Mouse (Mus musculus) stomach, postnatal 0 days (tissue): ENCODE measurements at regions not wholly inside any gene's neighbourhood (a gene's known extent, or its start where the extent isn't known, plus 50 kb on each side); places are given as distances from the start of the nearest gene placed in this dataset.
A peak's percentile ranks its signal among the peaks of the same experiment; 100 is the strongest.

Source experiments
- ATAC-seq: fragments of 200-750 bp; cut with Nextera tagmentation; 2 replicates; pipeline ENCODE4 v1.8.0; 2017; ENCODE audit not compliant: low FRiP score, low TSS enrichment
- DNase-seq: peaks from one replicate; pipeline ENCODE4 v3.0.0-alpha.2; 2016; ENCODE audit warnings: low spot score
- H3K27ac ChIP-seq: fragments of 300-500 bp; sonication (generic); replicated peaks from 2 replicates; pipeline ENCODE4 v1.5.1; 2014; ENCODE audit warnings: mild to moderate bottlenecking, control low read depth
- H3K27me3 ChIP-seq: fragments of 300-500 bp; sonication (generic); 2 replicates; pipeline ENCODE4 v1.6.1; 2014; ENCODE audit warnings: low read length; ENCODE audit not compliant: control insufficient read depth, insufficient read depth
- H3K36me3 ChIP-seq: fragments of 300-500 bp; sonication (generic); 2 replicates; pipeline ENCODE4 v1.6.1; 2014; ENCODE audit warnings: low read length, mixed read lengths; ENCODE audit not compliant: control insufficient read depth, insufficient read depth
- H3K4me1 ChIP-seq: fragments of 300-500 bp; sonication (generic); replicated peaks from 2 replicates; pipeline ENCODE4 v1.6.1; 2014; ENCODE audit warnings: antibody characterized with exemption; ENCODE audit not compliant: control insufficient read depth, insufficient read depth
- H3K4me2 ChIP-seq: fragments of 300-500 bp; sonication (generic); replicated peaks from 2 replicates; pipeline ENCODE4 v1.6.1; 2014; ENCODE audit warnings: low read depth, mild to moderate bottlenecking, control low read depth, moderate library complexity
- H3K4me3 ChIP-seq: fragments of 300-500 bp; sonication (generic); 2 replicates; pipeline ENCODE4 v1.5.1; 2014; ENCODE audit warnings: low read depth, low read length, control low read depth
- H3K9ac ChIP-seq: fragments of 300-500 bp; sonication (generic); 2 replicates; pipeline ENCODE4 v1.6.1; 2014; ENCODE audit warnings: mild to moderate bottlenecking, low read length, control low read depth, mixed read lengths
- H3K9me3 ChIP-seq: fragments of 300-500 bp; sonication (generic); 2 replicates; pipeline ENCODE4 v1.6.1; 2016; ENCODE audit warnings: low read length; ENCODE audit not compliant: control insufficient read depth
- CTCF ChIP-seq: IDR thresholded peaks from 2 replicates; pipeline ENCODE4 v1.5.1; 2016; ENCODE audit warnings: antibody characterized with exemption, low read depth, mild to moderate bottlenecking, moderate library complexity
- EP300 ChIP-seq: optimal IDR thresholded peaks from 2 replicates; pipeline ENCODE3; 2016; ENCODE audit warnings: antibody characterized with exemption
- WGBS: fragments of 180-500 bp; shearing (Covaris S2); extraction: QIAGEN DNeasy Blood & Tissue Kit; methylation state at CpG from one replicate; pipeline ENCODE4 v1.1.7; 2014; 5-methylcytosine and 5-hydroxymethylcytosine counted together

GRCm38 (mm10) chr3:113169000-113169399 is 89.6 kb downstream of the Amy2a5 start:
- Histone ChIP-seq H3K4me2 (no peak overlapping the region), H3K27ac (no peak overlapping the region), H3K36me3 (no peaks in the 10 kb centered on the region), H3K27me3 (no peaks in the 10 kb centered on the region), H3K9ac (no peak overlapping the region), H3K4me3 (no peak overlapping the region), H3K9me3 (no peaks in the 10 kb centered on the region), H3K4me1 (no peaks in the 10 kb centered on the region)
- WGBS, result 51% methylated on average over 3 of the region's 3 CpGs
- no peak for TF ChIP-seq EP300
- TF ChIP-seq CTCF, result peak; percentile 45
- DNase-seq, result no peak
- no peak for ATAC-seq

GRCm38 (mm10) chr3:113162300-113162699 is 96.3 kb downstream of the Amy2a5 start:
- Histone ChIP-seq H3K9ac (no peak overlapping the region), H3K27ac (no peak overlapping the region), H3K36me3 (no peaks in the 10 kb centered on the region), H3K27me3 (no peaks in the 10 kb centered on the region), H3K4me3 (no peak overlapping the region), H3K4me1 (no peaks in the 10 kb centered on the region), H3K9me3 (no peaks in the 10 kb centered on the region), H3K4me2 (no peak overlapping the region)
- TF ChIP-seq CTCF (no peak), EP300 (no peak)
- DNase-seq (no peak), ATAC-seq (no peak)
- 45% methylated on average over 4 of the region's 4 CpGs for WGBS
